34 mouse cellular contexts compared by ENCODE assay signal in the genomic region with DNA sequence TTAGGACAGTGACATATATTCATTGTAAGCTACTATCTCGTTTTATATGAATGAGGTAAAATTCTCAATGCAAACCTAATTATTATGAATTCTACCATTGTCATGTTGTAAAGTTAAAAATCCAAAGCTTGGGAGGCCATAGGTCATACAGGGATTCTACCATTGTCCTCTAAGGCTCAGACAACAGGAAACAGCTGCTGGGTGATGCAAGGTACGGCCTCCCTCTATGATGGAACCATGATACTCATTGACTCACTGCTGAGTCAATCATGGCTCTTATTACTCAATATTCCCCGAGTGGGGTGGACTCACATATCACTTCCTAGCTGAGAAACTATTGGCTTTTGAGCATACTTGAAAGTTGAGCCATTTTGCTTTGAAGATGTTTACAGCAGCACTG.
"Had no signal": no experiment of that assay in that cellular context is flagged by ENCODE, and none has a peak within 500 bp of the region (broad histone marks: within the 10 kb centered on the region; RNA-seq: fewer than 3 reads in every experiment).

No protein-coding gene starts in this region.

- ATAC-seq: hindbrain, embryonic 16.5 days; hindbrain, postnatal 0 days; inflammation-experienced regulatory T-cells, adult 6 months; intestine, embryonic 15.5 days; intestine, embryonic 16.5 days; intestine, postnatal 0 days had no signal

- H3K9ac ChIP-seq: heart, embryonic 12.5 days; heart, embryonic 13.5 days; heart, embryonic 15.5 days; hindbrain, embryonic 13.5 days; hindbrain, embryonic 14.5 days; hindbrain, embryonic 15.5 days; intestine, embryonic 15.5 days; kidney, embryonic 15.5 days had no signal

- H3K36me3 ChIP-seq: heart, embryonic 10.5 days; heart, embryonic 12.5 days; heart, embryonic 13.5 days; heart, embryonic 15.5 days; hindbrain, embryonic 10.5 days; hindbrain, embryonic 13.5 days; hindbrain, embryonic 15.5 days; intestine, embryonic 15.5 days; kidney, embryonic 15.5 days had no signal

- H3K27ac ChIP-seq: heart, embryonic 10.5 days; heart, embryonic 13.5 days; heart, embryonic 15.5 days; hindbrain, embryonic 10.5 days; hindbrain, embryonic 13.5 days; hindbrain, embryonic 14.5 days; hindbrain, embryonic 15.5 days; hindbrain, postnatal 0 days; intestine, embryonic 15.5 days; kidney, embryonic 15.5 days; kidney, postnatal 0 days; layer of hippocampus, adult 2 months; left cerebral cortex, adult 2 months had no signal

- H3K4me3 ChIP-seq: heart, embryonic 10.5 days; heart, embryonic 12.5 days; heart, embryonic 13.5 days; heart, embryonic 15.5 days; hindbrain, embryonic 10.5 days; hindbrain, embryonic 13.5 days; hindbrain, embryonic 15.5 days; intestine, embryonic 15.5 days; kidney, embryonic 15.5 days; layer of hippocampus, adult 2 months; left cerebral cortex, adult 2 months had no signal

- H3K27me3 ChIP-seq: heart, embryonic 12.5 days; heart, embryonic 13.5 days; heart, embryonic 15.5 days; hindbrain, embryonic 13.5 days; hindbrain, embryonic 15.5 days; intestine, embryonic 15.5 days; kidney, embryonic 15.5 days had no signal

- H3K4me2 ChIP-seq: heart, embryonic 11.5 days; heart, embryonic 12.5 days; heart, embryonic 13.5 days; heart, embryonic 15.5 days; hindbrain, embryonic 13.5 days; hindbrain, embryonic 14.5 days; hindbrain, embryonic 15.5 days; intestine, embryonic 15.5 days; kidney, embryonic 15.5 days had no signal

- H3K9me3 ChIP-seq: heart, embryonic 10.5 days; heart, embryonic 13.5 days; heart, embryonic 15.5 days; hindbrain, embryonic 10.5 days; hindbrain, embryonic 13.5 days; hindbrain, embryonic 15.5 days; intestine, embryonic 15.5 days; kidney, embryonic 15.5 days had no signal

- DNase-seq: heart, postnatal 10 days; heart, postnatal 14 days; heart, postnatal 36 days; heart, postnatal 4 days; kidney, adult 11 months; kidney, adult 18-20 months; kidney, adult 2 months; kidney, adult 8-10 months; kidney, postnatal 10 days; kidney, postnatal 14 days; kidney, postnatal 25 days; kidney, postnatal 36 days; kidney, postnatal 4 days; layer of hippocampus, adult 9-11 months; layer of hippocampus, postnatal 36 days had no signal

- H3K4me1 ChIP-seq: heart, embryonic 10.5 days; heart, embryonic 12.5 days; heart, embryonic 13.5 days; heart, embryonic 15.5 days; hindbrain, embryonic 10.5 days; hindbrain, embryonic 13.5 days; hindbrain, embryonic 15.5 days; intestine, embryonic 15.5 days; kidney, embryonic 15.5 days had no signal
